Mouse (Mus musculus) embryonic facial prominence, embryonic 12.5 days (tissue): ENCODE results near the gene Gm17190. TPM values are rescaled to one million over a fixed set of nuclear protein-coding genes. Genes with fewer than 3 reads are reported as not detected.
A peak's percentile ranks its signal among the peaks of the same experiment; 100 is the strongest.

Source experiments
- ATAC-seq: fragments of 200-750 bp; cut with Nextera tagmentation; 2 replicates; pipeline ENCODE4 v1.8.0; 2017; ENCODE audit not compliant: insufficient number of reproducible peaks, insufficient read depth, low FRiP score, low TSS enrichment
- H3K27ac ChIP-seq: fragments of 300-500 bp; sonication (generic); 2 replicates; pipeline ENCODE4 v1.5.1; 2016; ENCODE audit warnings: mild to moderate bottlenecking
- H3K27me3 ChIP-seq: fragments of 300-500 bp; sonication (generic); 2 replicates; pipeline ENCODE4 v1.6.1; 2016; ENCODE audit warnings: mild to moderate bottlenecking, moderate library complexity
- H3K36me3 ChIP-seq: fragments of 300-500 bp; sonication (generic); 2 replicates; pipeline ENCODE4 v1.6.1; 2016; ENCODE audit warnings: mild to moderate bottlenecking
- H3K4me1 ChIP-seq: fragments of 300-500 bp; sonication (generic); 2 replicates; pipeline ENCODE4 v1.6.1; 2016
- H3K4me2 ChIP-seq: fragments of 300-500 bp; sonication (generic); replicated peaks from 2 replicates; pipeline ENCODE4 v1.6.1; 2016; ENCODE audit warnings: mild to moderate bottlenecking, moderate library complexity
- H3K4me3 ChIP-seq: fragments of 300-500 bp; sonication (generic); 2 replicates; pipeline ENCODE4 v1.5.1; 2016; ENCODE audit warnings: mild to moderate bottlenecking
- H3K9ac ChIP-seq: fragments of 300-500 bp; sonication (generic); 2 replicates; pipeline ENCODE4 v1.6.1; 2016; ENCODE audit warnings: mild to moderate bottlenecking, moderate library complexity
- H3K9me3 ChIP-seq: fragments of 300-500 bp; sonication (generic); 2 replicates; pipeline ENCODE4 v1.6.1; 2016; ENCODE audit warnings: mild to moderate bottlenecking, moderate library complexity
- WGBS: fragments of 180-500 bp; shearing (Covaris S2); methylation state at CpG from one replicate; pipeline ENCODE4 v1.1.7; 2016; 5-methylcytosine and 5-hydroxymethylcytosine counted together
- polyA plus RNA-seq: library from polyadenylated mRNA; unstranded; fragments of >200 nt; fragmentation: Nextera tagmentation; extraction: Ambion mirVana; gene quantifications from 2 replicates; pipeline ENCODE4 v1.2.1, GENCODE M21; 2016

Gene Gm17190
- polyA plus RNA-seq, 1 experiment from 2014 or later: not detected

DNA sequence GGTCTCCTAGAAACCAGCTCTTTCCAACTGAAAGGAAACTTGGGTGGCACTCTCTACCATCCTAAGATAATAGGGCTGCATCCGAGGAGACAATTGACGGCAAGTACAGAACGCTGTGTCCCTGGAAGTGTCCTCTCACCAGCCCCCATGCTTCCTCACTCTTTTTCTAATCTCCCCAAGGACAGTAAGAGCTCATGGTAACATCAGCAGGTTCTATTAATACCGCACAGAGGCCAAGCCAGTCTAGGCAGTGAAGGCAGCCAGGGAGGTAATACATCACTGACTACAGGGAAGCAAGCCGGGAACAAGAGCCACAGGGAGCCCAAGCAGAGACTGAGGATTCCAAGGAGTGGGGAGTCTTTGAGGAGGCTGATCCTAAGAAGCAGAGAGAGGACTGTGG is 43.2 kb downstream of the Gm17190 start:
- H3K27ac ChIP-seq: no peak overlapping the region
- no peaks in the 10 kb centered on the region for H3K36me3 ChIP-seq
- H3K27me3 ChIP-seq: peaks cover 30% of the 10 kb centered on the region
- H3K9me3 ChIP-seq: no peaks in the 10 kb centered on the region
- no peak overlapping the region for H3K4me2 ChIP-seq
- WGBS: 70% methylated on average over 5 of the region's 5 CpGs
- no peak for ATAC-seq
- H3K4me3 ChIP-seq: no peak overlapping the region
- H3K4me1 ChIP-seq: no peaks in the 10 kb centered on the region
- H3K9ac ChIP-seq: no peak overlapping the region

DNA sequence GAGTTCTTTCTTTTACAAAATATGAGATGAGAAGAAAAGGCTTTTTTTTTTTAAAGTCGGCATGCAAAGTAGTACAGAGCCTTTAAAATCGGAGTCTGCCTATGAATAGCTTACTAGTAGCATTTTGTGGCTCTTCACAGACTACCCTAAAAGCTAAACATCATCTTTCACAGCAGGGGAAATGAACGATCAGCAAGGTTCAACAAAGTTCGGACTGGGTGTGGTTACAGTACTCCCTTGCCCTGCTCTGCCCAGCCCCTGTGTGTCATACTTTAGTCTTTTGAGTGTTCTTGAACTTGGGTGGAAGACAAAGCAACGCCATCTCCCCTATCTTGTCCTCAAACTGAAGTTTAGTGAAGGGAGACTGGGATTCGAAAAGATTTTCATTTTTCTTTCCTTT is 44.8 kb downstream of the Gm17190 start:
- H3K4me1 ChIP-seq: peaks cover 9% of the 10 kb centered on the region
- no peak for ATAC-seq
- H3K36me3 ChIP-seq: no peaks in the 10 kb centered on the region
- H3K9me3 ChIP-seq: no peaks in the 10 kb centered on the region
- H3K27me3 ChIP-seq: peaks cover 45% of the 10 kb centered on the region
- WGBS: 72% methylated on average over 6 of the region's 6 CpGs
- H3K27ac ChIP-seq: no peak overlapping the region
- H3K4me2 ChIP-seq: no peak overlapping the region
- H3K4me3 ChIP-seq: no peak overlapping the region
- no peak overlapping the region for H3K9ac ChIP-seq

DNA sequence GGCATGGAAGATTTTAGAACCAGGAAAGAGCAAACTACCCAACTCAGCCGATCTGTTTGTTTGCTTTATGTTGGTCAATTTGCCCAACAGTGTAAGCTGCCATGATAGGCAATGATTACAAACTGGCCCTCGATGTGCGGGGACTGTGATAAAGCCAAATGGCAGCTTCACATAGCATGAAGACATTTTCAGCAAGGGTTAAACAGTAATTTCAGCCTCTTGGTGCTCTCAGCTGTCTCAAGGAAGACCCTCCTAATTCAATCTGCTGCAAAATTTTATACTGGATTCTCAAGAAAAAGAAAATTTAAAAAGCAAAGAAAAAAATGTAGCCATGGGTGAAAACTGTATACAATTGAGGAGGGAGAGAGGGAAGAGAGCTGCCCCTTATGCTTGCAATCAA is 47.2 kb downstream of the Gm17190 start:
- peaks cover 69% of the 10 kb centered on the region for H3K27me3 ChIP-seq
- no peaks in the 10 kb centered on the region for H3K36me3 ChIP-seq
- WGBS: 85% methylated on average over 3 of the region's 3 CpGs
- no peaks in the 10 kb centered on the region for H3K9me3 ChIP-seq
- peaks cover 22% of the 10 kb centered on the region for H3K4me1 ChIP-seq
- no peak overlapping the region for H3K9ac ChIP-seq
- no peak overlapping the region for H3K4me2 ChIP-seq
- no peak overlapping the region for H3K27ac ChIP-seq
- no peak overlapping the region for H3K4me3 ChIP-seq
- ATAC-seq: no peak

DNA sequence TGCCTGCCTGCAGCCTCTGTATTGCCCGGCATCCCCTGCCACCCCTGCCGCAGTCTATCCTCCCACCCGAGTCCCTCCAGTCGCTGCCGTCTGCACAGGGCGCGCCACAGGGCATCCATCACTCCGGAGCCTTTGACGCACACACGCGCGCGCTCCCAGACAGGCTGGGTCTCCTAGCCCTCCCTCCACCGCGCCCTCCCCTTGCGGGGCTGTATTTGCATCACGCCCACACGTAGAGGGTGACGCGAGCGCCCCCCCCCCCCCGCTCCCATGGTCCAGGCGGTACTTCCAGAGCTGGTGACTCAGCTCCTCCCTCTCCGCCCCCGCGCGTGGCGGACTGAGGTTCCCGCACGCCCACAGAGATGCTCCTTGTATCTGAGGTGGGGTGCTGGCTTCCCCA is 49.2 kb downstream of the Gm17190 start:
- Histone ChIP-seq H3K4me3 (peak overlapping the region; percentile 48), H3K36me3 (no peaks in the 10 kb centered on the region), H3K27me3 (peaks cover 79% of the 10 kb centered on the region), H3K27ac (no peak overlapping the region), H3K9me3 (no peaks in the 10 kb centered on the region), H3K4me2 (peak overlapping the region; percentile 93), H3K9ac (peak overlapping the region; percentile 36; the same call in 1 of the 2 replicates), H3K4me1 (peaks cover 22% of the 10 kb centered on the region)
- peak; percentile 78; the same call in 1 of the 2 replicates for ATAC-seq
- under 1% methylated on average over 29 of the region's 30 CpGs for WGBS

DNA sequence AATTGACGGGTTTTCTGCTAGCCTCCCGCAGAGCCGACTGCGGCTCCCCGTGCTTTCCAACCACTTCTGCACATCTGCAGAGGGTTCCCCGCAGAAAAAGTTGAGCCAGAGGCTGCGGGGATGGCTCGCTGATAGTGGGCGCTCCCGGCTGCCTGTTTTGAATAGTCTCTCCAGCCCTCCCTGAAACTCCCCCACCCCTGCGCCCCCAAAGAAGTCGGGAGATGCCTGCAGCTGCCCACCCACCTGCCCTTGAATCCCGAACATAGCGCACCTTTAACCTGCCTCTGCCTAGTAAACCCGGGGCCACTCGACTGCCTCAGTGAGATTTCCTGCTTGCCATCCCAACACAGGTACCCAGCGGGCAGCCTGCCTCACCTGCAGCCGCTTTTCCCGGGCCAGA is 50.1 kb downstream of the Gm17190 start:
- H3K9ac ChIP-seq: peak overlapping the region; percentile 42
- no peaks in the 10 kb centered on the region for H3K36me3 ChIP-seq
- peak overlapping the region; percentile 48 for H3K4me3 ChIP-seq
- peaks cover 22% of the 10 kb centered on the region for H3K4me1 ChIP-seq
- WGBS: under 1% methylated on average over 19 of the region's 19 CpGs
- no peak overlapping the region for H3K27ac ChIP-seq
- no peak for ATAC-seq
- no peaks in the 10 kb centered on the region for H3K9me3 ChIP-seq
- peaks cover 76% of the 10 kb centered on the region for H3K27me3 ChIP-seq
- peak overlapping the region; percentile 93 for H3K4me2 ChIP-seq

DNA sequence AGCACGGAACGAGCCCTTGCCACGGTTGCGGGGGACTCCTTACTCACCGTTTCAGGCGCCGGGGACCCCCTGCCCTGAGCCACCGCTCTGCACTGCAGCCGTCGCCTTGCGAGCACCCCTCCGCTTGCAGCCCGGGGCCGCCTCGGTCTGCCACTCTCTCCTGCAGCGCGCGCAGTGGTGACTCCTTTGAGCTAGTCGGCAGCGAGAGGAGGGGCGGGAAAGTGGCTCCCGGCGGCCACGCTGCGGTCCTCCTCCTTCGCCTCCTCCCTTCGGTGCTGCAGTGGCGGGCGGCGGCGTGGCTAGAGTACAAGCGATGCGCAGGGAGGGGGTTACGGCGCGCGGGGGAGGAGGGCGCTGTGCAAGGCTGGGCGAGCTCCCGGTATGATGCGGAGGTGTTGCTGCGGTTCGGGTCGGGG is 50.6 kb downstream of the Gm17190 start, which contains the start of gene Sv2c:
Sv2c (minus strand) TSS at position 177 of the 416 bp plus-strand sequence.
- Histone ChIP-seq H3K4me2 (peak within 1 kb of the TSS; percentile 93), H3K27me3 (peaks cover 71% of the 10 kb centered on the region), H3K4me1 (peaks cover 22% of the 10 kb centered on the region), H3K9me3 (no peaks in the 10 kb centered on the region), H3K9ac (peak within 1 kb of the TSS; percentile 42), H3K4me3 (peak within 1 kb of the TSS; percentile 48), H3K27ac (no peak within 1 kb of the TSS), H3K36me3 (no peaks in the 10 kb centered on the region)
- WGBS: under 1% methylated on average over 43 of the region's 44 CpGs
- ATAC-seq: peak; percentile 86

Other genes with a start within 250 kb of the Gm17190 start
- gene Iqgap2, start 190.1 kb upstream of the Gm17190 start, polyA plus RNA-seq: 13.9 and 16.6 TPM in 2 replicates
- 28.2 and 32.0 TPM in 2 replicates for gene Gm20075, start 678 bp upstream of the Gm17190 start, polyA plus RNA-seq
- gene Sv2c, start 50.5 kb downstream of the Gm17190 start, polyA plus RNA-seq: 1.5 and 1.6 TPM in 2 replicates